ENCODE assay signal across 8 mouse cellular contexts in the genomic region with DNA sequence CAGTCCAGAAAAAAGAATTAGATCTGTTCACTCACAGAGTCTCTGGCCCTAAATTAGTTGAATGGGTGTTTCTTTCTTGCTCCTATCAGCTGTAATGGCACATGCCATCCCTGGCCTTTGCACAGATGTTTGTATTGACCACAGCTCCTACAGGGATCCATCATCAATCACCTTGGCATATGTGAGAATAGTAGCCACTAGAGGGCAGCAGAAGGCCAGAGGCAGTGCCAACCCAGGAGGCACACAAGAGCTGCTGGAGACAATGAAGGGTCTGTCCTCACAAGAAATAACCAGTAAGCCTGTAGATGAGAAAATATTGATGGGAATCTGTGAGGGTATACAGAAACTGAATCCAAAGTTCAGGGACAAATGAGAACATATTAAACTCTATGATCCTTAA. TPM values are rescaled to one million over a fixed set of nuclear protein-coding genes. Genes with fewer than 3 reads are reported as not detected.
A peak's percentile ranks its signal among the peaks of the same experiment; 100 is the strongest.
DNase-seq lines count a peak whose midpoint lies in the region; ATAC-seq lines count a peak whose summit lies in the region.

No protein-coding gene starts in this region.

- no peaks in the 10 kb centered on the region for H3K9me3 ChIP-seq in hindbrain, embryonic 10.5 days
- no peaks in the 10 kb centered on the region for H3K9me3 ChIP-seq in hindbrain, embryonic 13.5 days

- H3K9ac ChIP-seq in hindbrain, embryonic 13.5 days: no peak overlapping the region

- H3K4me3 ChIP-seq in hindbrain, embryonic 10.5 days: no peak overlapping the region
- no peak overlapping the region for H3K4me3 ChIP-seq in hindbrain, embryonic 13.5 days

- peak; percentile 64 for DNase-seq in hindbrain, embryonic 10.5 days (ENCODE audit: low spot score)
- peak; percentile 70 for DNase-seq in adrenal gland, adult 2 months
- DNase-seq in embryo, embryonic 11 days: peak; percentile 78
- DNase-seq in heart, postnatal 4 days: peak; percentile 63
- peak; percentile 64 for DNase-seq in layer of hippocampus, adult 9-11 months
- peak; percentile 90 for DNase-seq in mesoderm, embryonic 11.5 days (ENCODE audit: low read depth, low spot score)
- peak; percentile 10 to 61 for DNase-seq in spleen, postnatal 10 days (ENCODE audit: low spot score in 2 of 2)

- ATAC-seq in hindbrain, embryonic 13.5 days (ENCODE audit: low FRiP score): no peak

- H3K36me3 ChIP-seq in hindbrain, embryonic 10.5 days: no peaks in the 10 kb centered on the region
- no peaks in the 10 kb centered on the region for H3K36me3 ChIP-seq in hindbrain, embryonic 13.5 days

- H3K27ac ChIP-seq in hindbrain, embryonic 10.5 days: no peak overlapping the region
- no peak overlapping the region for H3K27ac ChIP-seq in hindbrain, embryonic 13.5 days

- peaks cover 17% of the 10 kb centered on the region for H3K27me3 ChIP-seq in hindbrain, embryonic 10.5 days (ENCODE audit: insufficient read depth, poor library complexity, severe bottlenecking)
- peaks cover 26% of the 10 kb centered on the region for H3K27me3 ChIP-seq in hindbrain, embryonic 13.5 days

- no peak overlapping the region for H3K4me2 ChIP-seq in hindbrain, embryonic 13.5 days

- H3K4me1 ChIP-seq in hindbrain, embryonic 10.5 days (replicated peaks): peaks cover 9% of the 10 kb centered on the region; the same call in 1 of the 2 replicates
- H3K4me1 ChIP-seq in hindbrain, embryonic 13.5 days (replicated peaks): peaks cover 10% of the 10 kb centered on the region

RNA-seq across cellular contexts. Expression of a gene that starts 2.7 kb away (rescaled TPM):
- polyA plus RNA-seq in hindbrain, embryonic 10.5 days (2016; fragmentation: Nextera tagmentation; extraction: Ambion mirVana): 0.04 and 0.18 TPM in 2 replicates
- polyA plus RNA-seq in hindbrain, embryonic 13.5 days (2015; fragmentation: Nextera tagmentation; extraction: Ambion mirVana): 0.44 and 0.56 TPM in 2 replicates
- total RNA-seq in adrenal gland, adult 2 months (2021): not detected
- not detected in 2 replicates for polyA plus RNA-seq in adrenal gland, adult 2 months (2012; rRNA removed)
- not detected for total RNA-seq in heart, postnatal 4 days (2021)

RNA-seq across cellular contexts. Expression of a gene that starts 57.7 kb away (rescaled TPM):
- polyA plus RNA-seq in hindbrain, embryonic 10.5 days (2016; fragmentation: Nextera tagmentation; extraction: Ambion mirVana): 0.29 and 0.31 TPM in 2 replicates
- polyA plus RNA-seq in hindbrain, embryonic 13.5 days (2015; fragmentation: Nextera tagmentation; extraction: Ambion mirVana): 0.14 TPM in 1 of 2 replicates, not detected in the other
- total RNA-seq in adrenal gland, adult 2 months (2021): not detected
- polyA plus RNA-seq in adrenal gland, adult 2 months (2012; rRNA removed): not detected in 2 replicates
- 1 to 10 TPM in 1 of 2 experiments, under 1 TPM in 1; 0.79 to 1.2 TPM for total RNA-seq in heart, postnatal 4 days (2021)

Comparison
In these comparisons a context has a peak if more than half of its experiments do, and no peak if none do; other contexts are left out.
1. DNase-seq: peak in every context shown above with its lines; median percentile 90 in mesoderm, embryonic 11.5 days; 78 in embryo, embryonic 11 days; 70 in adrenal gland, adult 2 months; 64 in hindbrain, embryonic 10.5 days; 64 in layer of hippocampus, adult 9-11 months; 63 in heart, postnatal 4 days; 36 in spleen, postnatal 10 days.